Mouse (Mus musculus) myocyte (in vitro differentiated cells): Measurements from ENCODE around the gene Tcte1. TPM values are rescaled to one million over a fixed set of nuclear protein-coding genes. Genes with fewer than 3 reads are reported as not detected.

Experiments used
- H3K27me3 ChIP-seq: one replicate; pipeline ENCODE4 v1.6.1; 2011; ENCODE audit not compliant: control insufficient read depth, insufficient read depth, insufficient read length
- H3K36me3 ChIP-seq: one replicate; pipeline ENCODE4 v1.6.1; 2011; ENCODE audit not compliant: control insufficient read depth, insufficient read depth
- H3K4me2 ChIP-seq: one replicate; pipeline ENCODE4 v1.6.1; 2011; ENCODE audit warnings: low read depth, control low read depth
- H3K4me3 ChIP-seq: one replicate; pipeline ENCODE4 v1.5.1; 2011; ENCODE audit warnings: mild to moderate bottlenecking, control low read depth, moderate library complexity
- H3K79me2 ChIP-seq: one replicate; pipeline ENCODE4 v1.6.1; 2011; ENCODE audit not compliant: control insufficient read depth, insufficient read depth
- H3ac ChIP-seq: one replicate; pipeline ENCODE4 v1.6.1; 2011; ENCODE audit not compliant: control insufficient read depth, insufficient read length
- CEBPB ChIP-seq: IDR thresholded peaks from 2 replicates; pipeline ENCODE4 v1.6.1; 2011; ENCODE audit warnings: mild to moderate bottlenecking, moderate library complexity; ENCODE audit not compliant: poor library complexity, insufficient read depth, severe bottlenecking
- E2F4 ChIP-seq: IDR thresholded peaks from one replicate; pipeline ENCODE4 v1.6.1; 2011; ENCODE audit warnings: mild to moderate bottlenecking, control low read depth, moderate library complexity; ENCODE audit not compliant: insufficient read depth
- MAX ChIP-seq: IDR thresholded peaks from one replicate; pipeline ENCODE4 v1.6.1; 2011; ENCODE audit warnings: low read depth, mild to moderate bottlenecking, control low read depth
- MYOD1 ChIP-seq, 3 experiments: IDR thresholded peaks; one replicate each; pipeline ENCODE4 v1.6.1; 2011; ENCODE audit warnings: control low read depth in 2 of 3, low read depth in 2 of 3, mild to moderate bottlenecking in 2 of 3, moderate library complexity in 1 of 3; ENCODE audit not compliant: insufficient read length in 2 of 3, control insufficient read depth in 1 of 3
- MYOG ChIP-seq, 3 experiments: IDR thresholded peaks; one replicate each; pipeline ENCODE4 v1.6.1; 2011; ENCODE audit warnings: control low read depth in 2 of 3, low read depth in 2 of 3, mild to moderate bottlenecking in 2 of 3; ENCODE audit not compliant: insufficient read length in 2 of 3, control insufficient read depth in 1 of 3, insufficient read depth in 1 of 3
- POLR2A ChIP-seq: IDR thresholded peaks from one replicate; pipeline ENCODE4 v1.6.1; 2011; ENCODE audit warnings: low read depth, mild to moderate bottlenecking, control low read depth, moderate library complexity; ENCODE audit not compliant: insufficient read length
- POLR2AphosphoS2 ChIP-seq: IDR thresholded peaks from one replicate; pipeline ENCODE4 v1.6.1; 2011; ENCODE audit warnings: low read depth, control low read depth; ENCODE audit not compliant: insufficient read length
- REST ChIP-seq: IDR thresholded peaks from one replicate; pipeline ENCODE4 v1.6.1; 2011; ENCODE audit warnings: mild to moderate bottlenecking, control low read depth, moderate library complexity; ENCODE audit not compliant: insufficient read depth, insufficient read length
- SRF ChIP-seq: IDR thresholded peaks from one replicate; pipeline ENCODE4 v1.6.1; 2011; ENCODE audit warnings: low read depth; ENCODE audit not compliant: control insufficient read depth, insufficient read length
- TCF12 ChIP-seq: IDR thresholded peaks from one replicate; pipeline ENCODE4 v1.6.1; 2011; ENCODE audit warnings: mild to moderate bottlenecking, control low read depth; ENCODE audit not compliant: poor library complexity, insufficient read depth, severe bottlenecking
- TCF3 ChIP-seq: IDR thresholded peaks from one replicate; pipeline ENCODE4 v1.6.1; 2011; ENCODE audit warnings: low read depth, control low read depth; ENCODE audit not compliant: insufficient read length
- USF1 ChIP-seq: IDR thresholded peaks from one replicate; pipeline ENCODE4 v1.6.1; 2011; ENCODE audit warnings: low read depth, mild to moderate bottlenecking, control low read depth, moderate library complexity
- polyA plus RNA-seq: library from polyadenylated mRNA; unstranded; fragments of >200 nt; fragmentation: generic; extraction: Trizol; gene quantifications from one replicate; pipeline ENCODE4 v1.2.1, GENCODE M21; 2012; ENCODE audit warnings: missing spikeins

Tcte1 gene
- polyA plus RNA-seq, 1 experiment, result not detected

DNA sequence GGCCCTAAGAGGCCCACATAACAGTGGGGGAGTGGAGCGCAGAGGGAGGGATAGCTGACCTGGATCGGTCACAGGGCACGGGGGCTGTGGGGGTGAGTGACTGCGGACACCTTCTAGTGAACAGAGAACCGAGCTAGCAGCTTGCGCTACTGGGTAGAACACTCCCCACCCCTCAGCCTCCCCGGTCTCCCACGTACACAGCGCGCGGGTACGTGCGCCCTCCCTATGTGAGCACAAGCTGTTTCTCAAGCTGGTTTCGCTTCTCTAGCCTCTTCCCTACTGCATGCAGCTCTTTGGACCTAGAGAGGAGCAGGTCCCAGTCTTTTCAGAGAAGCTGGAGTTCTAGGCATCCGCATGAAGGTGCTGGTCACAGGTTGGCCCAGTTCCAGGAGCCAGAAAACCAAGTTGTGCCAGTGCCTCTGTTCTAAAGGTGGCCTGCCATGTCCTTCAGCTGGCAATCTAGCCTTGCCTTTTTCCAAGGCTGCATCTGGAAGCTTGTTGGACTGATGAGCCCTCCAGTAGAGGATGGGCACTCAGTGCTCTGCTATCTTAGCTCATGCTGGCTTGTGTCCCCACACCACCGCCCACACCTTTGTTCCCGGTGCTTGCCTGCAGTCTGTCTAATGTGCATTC is 51.0 kb downstream of the Tcte1 start:
- Histone ChIP-seq H3K4me3 (peak overlapping the region; percentile 95), H3ac (peak overlapping the region; percentile 86), H3K79me2 (peaks cover 31% of the 10 kb centered on the region), H3K36me3 (peaks cover 29% of the 10 kb centered on the region), H3K27me3 (no peaks in the 10 kb centered on the region), H3K4me2 (peak overlapping the region; percentile 70)
- TF ChIP-seq POLR2A (peak; percentile 32), POLR2AphosphoS2 (peak; percentile 40), TCF12 (no peak)

DNA sequence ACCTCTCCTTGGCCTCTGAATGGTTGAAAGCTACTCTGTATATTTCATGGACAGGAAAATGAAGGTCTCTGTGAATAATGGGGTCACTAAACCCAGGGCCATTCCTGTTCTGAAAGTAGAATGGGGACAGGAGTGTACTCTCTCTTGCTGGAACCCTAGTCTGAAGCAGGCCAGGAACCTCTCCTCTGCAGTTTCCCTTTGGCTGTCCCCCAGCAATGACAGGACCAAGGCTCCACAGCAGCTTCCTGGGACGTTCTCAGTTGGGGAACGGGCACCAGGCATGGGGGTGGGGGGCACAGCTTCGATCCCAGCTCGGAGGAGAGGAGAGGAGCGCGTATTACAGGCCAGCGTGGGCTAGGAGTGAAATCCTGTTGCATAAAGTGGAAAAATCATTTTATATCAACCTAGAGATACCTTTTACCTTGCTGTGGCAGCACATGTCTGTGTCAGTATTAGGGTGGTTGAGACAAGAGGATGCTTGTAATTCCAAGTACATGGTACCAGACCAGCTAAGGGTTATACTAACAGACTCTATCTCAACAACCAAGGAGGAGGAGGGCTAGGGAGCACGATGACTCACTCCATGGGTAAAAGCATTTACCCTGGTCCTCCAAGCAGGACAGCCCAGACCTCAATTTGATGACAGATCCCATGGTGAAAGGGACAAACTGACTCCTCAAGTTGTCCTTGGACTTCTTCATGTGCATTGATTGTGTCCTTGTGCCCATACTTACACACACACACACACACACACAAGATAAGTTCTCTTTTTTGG is 52.1 kb downstream of the Tcte1 start:
- peak overlapping the region; percentile 95 for H3K4me3 ChIP-seq
- H3K79me2 ChIP-seq, result peaks cover 27% of the 10 kb centered on the region
- no peak for TF ChIP-seq SRF
- TF ChIP-seq E2F4, result no peak
- no peak for TF ChIP-seq USF1
- TF ChIP-seq POLR2AphosphoS2, result no peak
- no peak for TF ChIP-seq REST
- no peak for TF ChIP-seq TCF3
- no peak for TF ChIP-seq TCF12
- no peak for TF ChIP-seq MAX
- no peak for TF ChIP-seq MYOG (IDR thresholded peaks at IDR 0.05; ENCODE audit: control insufficient read depth in 1 of 3, insufficient read depth in 1 of 3, insufficient read length in 2 of 3, low read depth in 2 of 3)
- TF ChIP-seq POLR2A, result no peak
- TF ChIP-seq CEBPB, result no peak
- TF ChIP-seq MYOD1 (IDR thresholded peaks at IDR 0.05; ENCODE audit: control insufficient read depth in 1 of 3, insufficient read length in 2 of 3, low read depth in 2 of 3), result no peak
- H3K4me2 ChIP-seq, result peak overlapping the region; percentile 70
- H3K36me3 ChIP-seq, result peaks cover 18% of the 10 kb centered on the region
- no peaks in the 10 kb centered on the region for H3K27me3 ChIP-seq
- H3ac ChIP-seq, result no peak overlapping the region

DNA sequence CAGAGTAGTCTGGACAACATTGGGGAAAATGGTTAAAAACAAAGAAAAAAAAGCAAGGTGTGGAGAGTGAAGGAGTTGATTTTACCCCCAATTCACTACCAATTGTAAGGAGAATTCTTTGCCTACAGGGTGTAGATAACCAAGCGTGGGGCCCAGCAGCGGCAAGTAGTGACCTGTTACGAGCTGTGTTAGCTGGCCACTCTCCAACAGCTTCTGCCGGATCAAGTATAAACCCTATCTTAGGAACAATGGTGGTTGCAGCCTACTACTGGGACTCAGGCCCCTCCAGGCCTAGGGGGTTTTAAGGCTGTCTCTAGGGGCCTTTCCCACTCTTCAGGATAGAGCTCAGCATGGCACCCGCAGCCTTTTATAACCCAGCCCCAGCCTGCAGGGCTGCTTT is 55.0 kb downstream of the Tcte1 start:
- H3K4me3 ChIP-seq, result no peak overlapping the region
- no peak overlapping the region for H3ac ChIP-seq
- H3K79me2 ChIP-seq, result no peaks in the 10 kb centered on the region
- no peak overlapping the region for H3K4me2 ChIP-seq
- no peaks in the 10 kb centered on the region for H3K27me3 ChIP-seq
- TF ChIP-seq USF1, result no peak
- no peak for TF ChIP-seq REST
- no peak for TF ChIP-seq CEBPB
- no peak for TF ChIP-seq TCF12
- TF ChIP-seq POLR2A, result no peak
- TF ChIP-seq SRF, result no peak
- TF ChIP-seq MAX, result no peak
- TF ChIP-seq MYOD1 (IDR thresholded peaks at IDR 0.05; ENCODE audit: control insufficient read depth in 1 of 3, insufficient read length in 2 of 3, low read depth in 2 of 3), result no peak
- no peak for TF ChIP-seq POLR2AphosphoS2
- TF ChIP-seq TCF3, result no peak
- TF ChIP-seq MYOG (IDR thresholded peaks at IDR 0.05; ENCODE audit: control insufficient read depth in 1 of 3, insufficient read depth in 1 of 3, insufficient read length in 2 of 3, low read depth in 2 of 3), result no peak
- TF ChIP-seq E2F4, result no peak
- no peaks in the 10 kb centered on the region for H3K36me3 ChIP-seq

DNA sequence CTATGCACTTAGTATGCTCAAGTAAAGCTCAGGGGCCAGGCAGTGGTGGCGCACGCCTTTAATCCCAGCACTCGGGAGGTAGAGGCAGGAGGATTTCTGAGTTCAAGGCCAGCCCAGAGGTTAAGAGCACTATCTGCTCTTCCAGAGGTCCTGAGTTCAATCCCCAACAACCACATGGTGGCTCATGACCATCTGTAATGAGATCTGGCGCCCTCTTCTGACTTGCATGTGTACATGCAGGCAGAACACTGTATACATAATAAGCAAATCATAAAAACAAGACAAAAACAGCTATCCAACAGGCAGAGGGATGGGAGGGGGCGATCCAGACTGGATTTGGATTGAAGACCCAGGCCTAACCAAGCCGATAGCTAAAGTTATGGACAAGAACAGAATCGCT is 55.6 kb downstream of the Tcte1 start:
- TF ChIP-seq MYOG (IDR thresholded peaks at IDR 0.05; ENCODE audit: control insufficient read depth in 1 of 3, insufficient read depth in 1 of 3, insufficient read length in 2 of 3, low read depth in 2 of 3) (no peak), CEBPB (no peak), E2F4 (no peak), TCF3 (no peak), POLR2A (no peak)
- H3K79me2 ChIP-seq, result no peaks in the 10 kb centered on the region
- H3K27me3 ChIP-seq, result no peaks in the 10 kb centered on the region
- no peak overlapping the region for H3K4me2 ChIP-seq
- no peak overlapping the region for H3K4me3 ChIP-seq
- no peaks in the 10 kb centered on the region for H3K36me3 ChIP-seq
- H3ac ChIP-seq, result no peak overlapping the region

DNA sequence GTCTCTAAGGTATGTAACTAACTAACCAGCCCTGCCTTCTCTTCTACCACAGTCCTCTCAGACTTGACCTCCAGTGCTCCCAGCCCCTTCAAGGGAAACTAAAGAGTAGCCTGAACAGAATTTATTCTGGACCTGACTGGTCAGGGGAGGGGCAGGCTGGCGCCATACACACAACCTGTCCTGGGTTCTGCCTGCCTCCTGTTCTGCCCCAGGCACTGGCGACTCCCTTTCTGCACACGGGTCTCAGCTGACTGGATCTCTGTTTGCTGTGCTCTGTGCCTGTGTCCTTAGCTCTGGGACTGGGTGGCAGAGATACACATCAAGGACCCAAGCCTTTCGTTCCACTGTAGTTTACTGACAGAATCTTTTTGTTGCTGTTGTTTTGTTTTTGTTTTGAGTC is 56.3 kb downstream of the Tcte1 start:
- H3K27me3 ChIP-seq, result no peaks in the 10 kb centered on the region
- H3K4me3 ChIP-seq, result no peak overlapping the region
- no peak overlapping the region for H3K4me2 ChIP-seq
- H3K36me3 ChIP-seq, result no peaks in the 10 kb centered on the region
- H3ac ChIP-seq, result no peak overlapping the region
- H3K79me2 ChIP-seq, result no peaks in the 10 kb centered on the region
- no peak for TF ChIP-seq CEBPB
- no peak for TF ChIP-seq USF1
- no peak for TF ChIP-seq MAX
- no peak for TF ChIP-seq REST
